Mouse (Mus musculus): ENCODE measurements around the gene Cep170b.

DNA sequence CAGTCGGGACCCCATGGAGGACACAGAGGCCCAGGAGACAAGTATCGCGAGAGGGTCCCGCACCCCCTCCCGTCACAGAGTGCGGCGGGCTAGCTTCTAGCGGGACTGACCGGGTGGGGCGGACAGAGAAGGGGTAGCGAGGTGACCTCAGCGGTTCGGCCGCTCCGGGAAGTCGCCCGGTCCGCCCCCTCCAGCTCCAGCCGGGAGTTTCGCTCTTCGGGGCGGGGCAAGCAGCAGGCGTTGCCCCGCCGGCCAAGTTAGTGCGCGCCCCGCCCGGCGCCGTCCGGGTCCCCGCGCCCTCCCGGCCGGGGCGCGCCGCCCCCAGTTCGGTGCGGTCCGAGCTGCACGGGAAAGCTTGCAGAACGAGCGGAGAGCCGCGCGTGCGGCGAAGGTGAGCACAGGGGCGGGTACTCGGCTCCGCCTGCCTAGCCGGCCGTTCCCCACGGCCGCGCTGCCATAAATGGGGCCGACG, 41.7 kb upstream of the Cep170b start, which contains the start of gene Zbtb42:
- TF ChIP-seq CTCF (IDR thresholded peaks at IDR 0.05; ENCODE audit: control insufficient read depth, insufficient read depth, low read length) (no peak), POLR2A (IDR thresholded peaks at IDR 0.05; ENCODE audit: borderline replicate concordance, control insufficient read depth, low read depth, low read length) (no peak)

Data from bone marrow, adult 2 months (tissue).